Mouse (Mus musculus) G1E-ER4 (cell line): ENCODE results near the gene Tmub1. TPM values are rescaled to one million over a fixed set of nuclear protein-coding genes. Genes with fewer than 3 reads are reported as not detected.

Experiments used
- GATA1 ChIP-seq: IDR thresholded peaks from one replicate; pipeline ENCODE4 v1.8.0; 2012; ENCODE audit warnings: low read length, inconsistent platforms
- polyA plus RNA-seq: library from polyadenylated mRNA; stranded (reverse); fragments of >175 nt; gene quantifications from 2 replicates; pipeline ENCODE4 v1.2.3, GENCODE M21; 2012

Gene Tmub1
- polyA plus RNA-seq, 1 experiment = 29.5 TPM

GRCm38 (mm10) chr5:24472884-24473619 is 25.4 kb upstream of the Tmub1 start:
- no peak for TF ChIP-seq GATA1

DNA sequence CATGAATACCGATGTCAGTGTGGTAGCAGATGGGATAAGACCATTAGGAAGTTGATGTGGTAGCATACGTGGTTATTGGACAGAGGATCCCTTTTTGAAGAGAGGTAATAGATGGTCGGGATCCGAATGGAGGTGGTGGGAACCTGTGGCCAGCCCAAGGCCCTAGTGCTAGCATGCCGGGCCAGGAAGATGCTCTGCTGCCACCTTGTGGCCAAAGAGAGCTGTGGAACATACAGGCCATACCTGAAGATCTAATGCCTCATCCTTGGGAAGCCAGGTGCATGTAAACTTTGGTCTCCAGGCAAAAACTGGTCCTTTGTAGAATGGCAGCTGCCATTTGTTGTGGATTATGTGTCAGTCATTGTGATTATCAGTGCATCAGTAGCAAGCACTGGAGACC is 22.9 kb upstream of the Tmub1 start:
- no peak for TF ChIP-seq GATA1

DNA sequence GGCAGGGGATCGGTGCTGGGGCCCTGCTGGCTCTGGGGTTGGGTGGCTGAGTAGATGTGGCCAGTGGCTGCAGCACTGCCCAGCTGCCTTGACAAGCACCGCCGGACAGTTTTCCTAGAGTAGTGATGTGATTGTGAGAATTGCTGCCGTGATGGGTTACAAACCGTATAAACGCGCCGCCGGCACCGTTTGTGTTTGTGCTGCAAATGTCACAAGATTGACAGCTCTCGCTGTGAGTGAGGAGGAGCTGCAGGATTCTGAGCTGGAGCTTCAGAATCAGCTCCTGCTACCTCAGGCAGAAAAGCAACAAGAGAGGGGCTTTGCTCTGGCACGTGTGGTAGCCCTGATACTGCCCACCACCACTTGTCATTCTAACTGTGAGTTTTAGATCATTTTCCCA is 19.1 kb upstream of the Tmub1 start:
- no peak for TF ChIP-seq GATA1

- TF ChIP-seq GATA1 = no peak
Observed at GRCm38 (mm10) chr5:24455613-24456012, 8.0 kb upstream of the Tmub1 start.

GRCm38 (mm10) chr5:24455076-24455475 is 7.4 kb upstream of the Tmub1 start:
- no peak for TF ChIP-seq GATA1

DNA sequence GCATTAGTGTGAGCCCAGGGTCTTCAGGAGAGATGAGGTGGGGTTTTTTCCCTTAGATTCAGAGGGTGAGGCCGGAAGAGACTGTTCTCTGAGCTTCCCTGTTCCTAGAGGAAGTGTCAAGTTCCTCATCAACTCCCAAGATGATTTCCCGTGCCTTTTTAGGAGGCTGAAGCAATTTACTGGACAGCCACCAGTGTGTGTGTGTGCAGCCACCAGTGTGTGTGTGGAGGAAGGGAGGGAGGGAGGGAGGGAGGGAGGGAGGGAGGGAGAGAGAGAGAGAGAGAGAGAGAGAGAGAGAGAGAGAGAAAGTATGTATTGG is 6.3 kb upstream of the Tmub1 start:
- TF ChIP-seq GATA1 = no peak

GRCm38 (mm10) chr5:24453283-24453984 is 5.8 kb upstream of the Tmub1 start:
- TF ChIP-seq GATA1 = no peak

DNA sequence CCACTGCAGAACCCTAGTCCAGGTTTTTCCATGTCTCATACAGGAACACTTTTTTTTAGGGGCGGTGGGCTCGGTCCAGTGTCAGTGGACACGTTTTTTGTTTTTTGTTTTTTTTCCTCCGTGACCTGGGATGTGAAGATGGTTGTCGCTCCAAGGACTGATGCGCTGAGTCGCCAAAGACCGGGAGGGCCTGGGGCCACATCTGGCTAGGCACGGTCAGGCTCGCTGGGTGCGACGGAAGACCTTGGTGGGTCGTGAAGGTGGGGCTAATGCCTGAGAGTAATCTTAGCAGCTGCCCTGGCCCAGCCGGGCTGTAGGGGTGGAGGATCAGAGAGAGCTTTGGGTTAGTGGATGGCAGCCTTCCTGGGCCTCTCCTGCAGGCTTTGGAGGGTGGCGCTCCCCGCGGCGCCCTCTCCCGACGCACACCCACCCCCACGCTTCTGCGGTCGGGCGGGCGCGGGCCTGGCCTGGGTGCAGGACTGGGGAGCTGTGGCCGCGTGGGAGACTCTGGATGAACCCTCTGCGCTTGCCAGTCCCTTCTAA is 5.1 kb upstream of the Tmub1 start:
- TF ChIP-seq GATA1 = no peak

DNA sequence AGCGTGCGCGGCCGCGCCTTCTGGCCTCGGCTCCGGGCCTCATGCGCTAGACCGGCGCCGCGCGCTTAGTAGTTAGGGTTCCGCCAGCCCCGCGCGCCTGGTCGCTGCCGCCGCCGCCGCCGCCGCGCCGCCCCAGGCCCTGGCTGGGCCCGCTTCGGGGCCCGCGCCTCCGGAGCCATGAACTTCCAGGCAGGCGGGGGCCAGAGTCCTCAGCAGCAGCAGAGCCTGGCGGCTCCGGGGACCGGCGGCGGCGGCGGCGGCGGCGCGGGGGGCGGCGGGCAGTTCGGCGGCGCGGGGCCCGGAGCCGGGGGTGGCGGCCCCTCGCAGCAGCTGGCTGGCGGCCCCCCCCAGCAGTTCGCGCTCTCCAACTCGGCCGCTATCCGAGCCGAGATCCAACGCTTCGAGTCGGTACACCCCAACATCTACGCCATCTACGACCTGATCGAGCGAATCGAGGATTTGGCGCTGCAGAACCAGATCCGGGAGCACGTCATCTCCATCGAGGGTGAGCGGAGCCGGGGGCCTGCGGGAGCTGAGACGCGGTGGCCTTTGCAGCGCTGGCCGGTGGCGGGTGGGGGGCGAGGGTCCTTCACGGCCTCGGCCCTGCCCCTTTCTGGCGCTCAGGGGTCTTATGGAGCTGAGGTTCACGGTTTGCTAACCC is 4.5 kb upstream of the Tmub1 start, which contains the start of gene Agap3:
TSS of gene Agap3 (plus strand) at position 148 of the 661 bp plus-strand sequence.
- no peak for TF ChIP-seq GATA1

- no peak for TF ChIP-seq GATA1
Observed at GRCm38 (mm10) chr5:24451264-24452029, 3.8 kb upstream of the Tmub1 start.

GRCm38 (mm10) chr5:24446630-24447029 is 1.0 kb downstream of the Tmub1 start:
- no peak for TF ChIP-seq GATA1

DNA sequence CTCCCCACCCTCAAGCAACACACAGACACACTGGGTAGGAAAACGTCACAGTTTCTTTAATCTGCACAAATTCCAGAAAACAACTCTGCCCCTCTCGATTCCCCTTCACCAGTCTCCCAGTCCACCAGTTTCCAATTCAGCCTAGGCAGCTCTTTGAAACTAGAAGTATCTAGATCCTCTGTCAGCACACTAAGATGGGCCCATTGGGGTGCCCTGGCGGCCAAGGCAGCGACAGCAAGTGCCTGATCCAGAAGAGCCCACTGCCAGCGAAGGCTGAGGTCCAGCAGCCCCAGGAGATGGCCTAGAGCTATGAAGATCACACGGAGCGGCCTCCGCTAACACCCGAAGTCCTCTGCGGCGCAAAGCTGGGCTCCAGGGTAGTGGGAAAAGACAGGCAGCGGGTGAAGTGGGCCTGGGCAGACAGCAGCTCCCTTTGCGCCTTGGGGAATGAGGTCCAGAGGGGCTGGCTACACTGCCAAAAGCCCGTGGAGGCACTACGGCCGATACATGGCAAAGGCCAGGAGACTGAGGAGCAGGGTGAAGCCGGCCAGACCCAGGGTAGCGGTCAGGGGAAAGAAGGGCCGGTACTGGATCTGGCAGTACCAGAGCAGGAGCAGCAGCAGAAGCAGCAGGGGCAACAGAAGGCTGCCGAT is 2.1 kb downstream of the Tmub1 start:
- TF ChIP-seq GATA1 = no peak

- no peak for TF ChIP-seq GATA1
Observed at GRCm38 (mm10) chr5:24444746-24445427, 2.8 kb downstream of the Tmub1 start, which contains the start of gene Fastk. Gene Fastk (minus strand): TSS chr5:24445287.

DNA sequence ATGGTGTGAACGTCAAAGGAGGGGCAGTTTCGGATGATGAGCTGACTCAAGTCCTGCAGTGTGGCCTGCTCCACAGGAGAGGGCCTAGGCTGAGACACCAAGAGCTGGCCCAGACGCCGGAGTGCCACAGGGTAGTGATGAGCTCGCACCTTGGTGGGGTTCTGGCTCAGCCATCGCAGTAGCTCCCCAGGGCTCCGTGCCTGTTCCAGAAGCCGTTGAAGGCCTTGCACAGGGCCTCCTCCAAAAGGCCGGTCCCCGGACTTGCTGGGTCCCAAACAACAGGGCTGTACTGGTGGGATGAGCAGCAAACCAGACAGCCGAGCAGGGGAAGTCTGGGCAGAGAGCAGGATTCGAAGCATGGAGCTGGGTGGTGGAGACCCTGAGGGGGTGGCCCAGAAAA is 3.7 kb downstream of the Tmub1 start:
- no peak for TF ChIP-seq GATA1
